Mouse (Mus musculus) liver, postnatal 0 days (tissue): ENCODE results near the gene Fam57a. TPM values are rescaled to one million over a fixed set of nuclear protein-coding genes. Genes with fewer than 3 reads are reported as not detected.
A peak's percentile ranks its signal among the peaks of the same experiment; 100 is the strongest.

ENCODE experiments used
- ATAC-seq: fragments of 200-750 bp; cut with Nextera tagmentation; 2 replicates; pipeline ENCODE4 v1.8.0; 2017; ENCODE audit warnings: mild to moderate bottlenecking, moderate library complexity
- DNase-seq: peaks from one replicate; pipeline ENCODE4 v3.0.0-alpha.2; 2016
- H3K27ac ChIP-seq: fragments of 300-500 bp; sonication (generic); 2 replicates; pipeline ENCODE4 v1.5.1; 2014; ENCODE audit warnings: antibody characterized with exemption, moderate library complexity, mild to moderate bottlenecking, low read depth
- H3K27me3 ChIP-seq: fragments of 300-500 bp; sonication (generic); 2 replicates; pipeline ENCODE4 v1.6.1; 2014; ENCODE audit warnings: low read length, control low read depth, mixed read lengths; ENCODE audit not compliant: insufficient read depth
- H3K36me3 ChIP-seq: fragments of 300-500 bp; sonication (generic); replicated peaks from 2 replicates; pipeline ENCODE4 v1.6.1; 2014; ENCODE audit warnings: mild to moderate bottlenecking, control low read depth, low read length, moderate library complexity, mixed read lengths; ENCODE audit not compliant: insufficient read depth
- H3K4me1 ChIP-seq: fragments of 300-500 bp; sonication (generic); 2 replicates; pipeline ENCODE4 v1.6.1; 2014; ENCODE audit warnings: antibody characterized with exemption, mild to moderate bottlenecking, control low read depth; ENCODE audit not compliant: insufficient read depth
- H3K4me2 ChIP-seq: fragments of 300-500 bp; sonication (generic); 2 replicates; pipeline ENCODE4 v1.6.1; 2014; ENCODE audit warnings: low read depth, mild to moderate bottlenecking, low read length, moderate library complexity, mixed read lengths
- H3K4me3 ChIP-seq: fragments of 300-500 bp; sonication (generic); 2 replicates; pipeline ENCODE4 v1.5.1; 2014; ENCODE audit warnings: low read depth, low read length
- H3K9ac ChIP-seq: fragments of 300-500 bp; sonication (generic); replicated peaks from 2 replicates; pipeline ENCODE4 v1.6.1; 2014; ENCODE audit warnings: mild to moderate bottlenecking, moderate library complexity
- H3K9me3 ChIP-seq: fragments of 300-500 bp; sonication (generic); 2 replicates; pipeline ENCODE4 v1.6.1; 2016; ENCODE audit warnings: mild to moderate bottlenecking, control low read depth, low read length, mixed read lengths
- CTCF ChIP-seq: sonication (generic); IDR thresholded peaks from 2 replicates; pipeline ENCODE4 v1.5.1; 2016; ENCODE audit warnings: antibody characterized with exemption, low read depth
- EP300 ChIP-seq: IDR thresholded peaks from 2 replicates; pipeline ENCODE4 v1.6.1; 2016; ENCODE audit warnings: antibody characterized with exemption, low read depth, mild to moderate bottlenecking
- WGBS: fragments of 180-500 bp; shearing (Covaris S2); extraction: QIAGEN DNeasy Blood & Tissue Kit; methylation state at CpG from one replicate; pipeline ENCODE4 v1.1.7; 2014; ENCODE audit not compliant: insufficient replicate concordance; 5-methylcytosine and 5-hydroxymethylcytosine counted together
- polyA plus RNA-seq: library from polyadenylated mRNA; unstranded; fragments of >200 nt; fragmentation: Nextera tagmentation; extraction: Ambion mirVana; gene quantifications from 2 replicates; pipeline ENCODE4 v1.2.1, GENCODE M21; 2015

Gene Fam57a
- polyA plus RNA-seq, 1 experiment from 2014 or later = 2.5 TPM

- WGBS = 82% methylated on average over 2 of the region's 2 CpGs
These were observed 60.3 kb downstream of the Fam57a start for GRCm38 (mm10) chr11:76239750-76240149.

GRCm38 (mm10) chr11:76242901-76243810 lies 63.7 kb downstream of the Fam57a start, which contains the start of the genes Mrm3 and Glod4:
TSS of gene Mrm3 (plus strand) at chr11:76243715.
TSS of gene Glod4 (minus strand) at chr11:76243725.
- Histone ChIP-seq H3K4me2 (peak within 1 kb of the TSS; percentile 90), H3K27ac (peak within 1 kb of the TSS; percentile 35; the same call in 1 of the 2 replicates), H3K9ac (peak within 1 kb of the TSS; percentile 84), H3K36me3 (peaks cover 13% of the 10 kb centered on the region; the same call in 1 of the 2 replicates), H3K4me3 (peak within 1 kb of the TSS; percentile 75), H3K9me3 (no peaks in the 10 kb centered on the region), H3K27me3 (no peaks in the 10 kb centered on the region), H3K4me1 (peaks cover 10% of the 10 kb centered on the region)
- under 1% methylated on average over 61 of the region's 61 CpGs for WGBS
- ATAC-seq (peak; percentile 96), DNase-seq (peak; percentile 94)
- TF ChIP-seq CTCF = no peak
- TF ChIP-seq EP300 = no peak

More at GRCm38 (mm10) chr11:76239750-76240149, 60.3 kb downstream of the Fam57a start:
- DNase-seq (no peak), ATAC-seq (no peak)
- H3K9me3 ChIP-seq = no peaks in the 10 kb centered on the region
- no peak overlapping the region for H3K4me2 ChIP-seq
- H3K4me3 ChIP-seq = no peak overlapping the region
- TF ChIP-seq CTCF (no peak), EP300 (no peak)
- H3K4me1 ChIP-seq = peaks cover 10% of the 10 kb centered on the region
- peaks cover 18% of the 10 kb centered on the region for H3K36me3 ChIP-seq
- no peak overlapping the region for H3K9ac ChIP-seq
- no peak overlapping the region for H3K27ac ChIP-seq
- H3K27me3 ChIP-seq = no peaks in the 10 kb centered on the region

DNA sequence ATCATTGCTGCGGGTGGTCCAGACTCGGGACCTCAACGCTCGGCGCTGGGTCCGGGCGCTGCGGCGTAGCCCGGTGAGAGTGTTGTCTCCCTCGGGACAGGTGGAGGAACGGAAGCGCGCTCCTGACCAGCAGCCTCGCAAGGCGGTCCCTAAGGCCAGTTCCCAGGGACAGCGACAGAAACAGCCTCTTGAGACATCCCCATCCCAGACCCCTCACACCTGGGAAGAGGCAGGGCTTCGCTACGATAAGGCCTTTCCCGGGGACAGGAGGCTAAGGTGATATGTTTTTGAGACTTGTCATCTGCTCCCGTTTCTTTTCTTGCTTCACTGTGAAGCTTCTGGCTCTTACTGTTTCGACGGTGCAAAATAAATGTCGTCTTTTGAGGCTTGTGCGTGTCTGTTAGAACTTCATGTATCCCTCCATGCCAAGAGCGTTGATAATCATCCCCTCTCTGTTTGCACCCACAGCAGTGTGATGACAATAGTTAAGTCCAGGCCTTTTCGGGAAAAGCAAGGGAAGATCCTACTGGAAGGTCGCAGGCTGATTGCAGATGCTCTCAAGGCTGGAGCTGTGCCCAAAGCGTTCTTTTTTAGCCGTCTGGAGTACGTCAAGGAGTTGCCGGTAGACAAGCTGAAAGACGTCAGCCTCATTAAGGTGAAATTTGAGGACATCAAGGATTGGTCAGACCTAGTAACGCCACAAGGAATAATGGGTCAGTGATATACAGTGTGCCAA lies 64.5 kb downstream of the Fam57a start:
- H3K4me2 ChIP-seq = peak overlapping the region; percentile 90
- peaks cover 10% of the 10 kb centered on the region for H3K4me1 ChIP-seq
- H3K27me3 ChIP-seq = no peaks in the 10 kb centered on the region
- 3% methylated on average over 34 of the region's 34 CpGs for WGBS
- DNase-seq (no peak), ATAC-seq (peak; percentile 62)
- H3K4me3 ChIP-seq = peak overlapping the region; percentile 75
- H3K27ac ChIP-seq = peak overlapping the region; percentile 35; the same call in 1 of the 2 replicates
- H3K9me3 ChIP-seq = no peaks in the 10 kb centered on the region
- peak overlapping the region; percentile 84 for H3K9ac ChIP-seq
- no peak for TF ChIP-seq CTCF
- TF ChIP-seq EP300 = no peak
- peaks cover 9% of the 10 kb centered on the region; the same call in 1 of the 2 replicates for H3K36me3 ChIP-seq

DNA sequence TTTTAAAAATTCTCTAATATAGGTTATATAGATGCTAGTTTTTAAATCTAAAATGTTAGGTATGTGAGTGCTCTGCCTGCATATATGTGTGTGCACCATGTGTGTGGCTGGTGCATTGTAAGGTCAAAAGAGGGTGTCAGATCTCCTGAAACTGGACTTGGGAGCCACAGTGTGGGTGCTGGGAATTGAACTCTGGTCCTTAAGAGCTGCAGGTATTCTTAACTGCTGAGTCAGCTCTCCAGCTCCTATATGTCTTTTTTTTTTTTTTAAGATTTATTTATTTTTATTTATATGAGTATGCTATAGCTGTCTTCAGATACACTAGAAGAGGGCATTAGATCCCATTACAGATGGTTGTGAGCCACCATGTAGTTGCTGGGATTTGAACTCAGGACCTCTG lies 67.0 kb downstream of the Fam57a start:
- no peak overlapping the region for H3K9ac ChIP-seq
- no peaks in the 10 kb centered on the region for H3K9me3 ChIP-seq
- peaks cover 10% of the 10 kb centered on the region for H3K4me1 ChIP-seq
- no peak overlapping the region for H3K4me2 ChIP-seq
- H3K27ac ChIP-seq = no peak overlapping the region
- no peak overlapping the region for H3K4me3 ChIP-seq
- peaks cover 13% of the 10 kb centered on the region for H3K36me3 ChIP-seq
- DNase-seq (no peak), ATAC-seq (no peak)
- TF ChIP-seq CTCF = no peak
- TF ChIP-seq EP300 = no peak
- H3K27me3 ChIP-seq = no peaks in the 10 kb centered on the region

DNA sequence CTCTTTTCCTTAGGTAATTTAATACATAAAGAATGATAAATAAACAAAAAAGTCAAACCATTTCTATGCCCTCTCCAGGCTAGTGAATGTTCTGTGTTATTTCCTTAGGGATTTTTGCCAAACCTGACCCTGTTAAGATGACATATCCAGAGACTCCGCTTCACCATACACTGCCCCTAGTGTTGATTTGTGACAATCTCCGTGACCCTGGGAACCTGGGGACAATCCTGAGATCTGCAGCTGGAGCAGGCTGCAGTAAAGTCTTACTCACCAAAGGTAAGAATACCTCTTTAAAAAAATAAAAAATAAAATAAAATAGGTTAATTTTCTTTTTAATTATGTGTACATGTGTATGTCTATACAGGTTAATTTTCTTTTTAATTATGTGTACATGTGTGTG lies 67.8 kb downstream of the Fam57a start:
- Histone ChIP-seq H3K27me3 (no peaks in the 10 kb centered on the region), H3K9ac (no peak overlapping the region), H3K4me2 (no peak overlapping the region), H3K9me3 (no peaks in the 10 kb centered on the region), H3K27ac (no peak overlapping the region), H3K4me1 (peaks cover 10% of the 10 kb centered on the region), H3K36me3 (peaks cover 13% of the 10 kb centered on the region), H3K4me3 (no peak overlapping the region)
- DNase-seq (no peak), ATAC-seq (no peak)
- 62% methylated on average over 2 of the region's 2 CpGs for WGBS
- TF ChIP-seq EP300 = no peak
- no peak for TF ChIP-seq CTCF

GRCm38 (mm10) chr11:76252036-76252435 lies 72.6 kb downstream of the Fam57a start:
- H3K36me3 ChIP-seq = peaks cover 13% of the 10 kb centered on the region
- no peaks in the 10 kb centered on the region for H3K4me1 ChIP-seq
- H3K9me3 ChIP-seq = no peaks in the 10 kb centered on the region
- TF ChIP-seq CTCF (no peak), EP300 (no peak)
- H3K27ac ChIP-seq = no peak overlapping the region
- 51% methylated on average over 3 of the region's 3 CpGs for WGBS
- no peak overlapping the region for H3K9ac ChIP-seq
- ATAC-seq (no peak), DNase-seq (no peak)
- no peak overlapping the region for H3K4me2 ChIP-seq
- H3K27me3 ChIP-seq = no peaks in the 10 kb centered on the region
- H3K4me3 ChIP-seq = no peak overlapping the region
